Mouse (Mus musculus) hindbrain, embryonic 13.5 days (tissue): ENCODE data around the gene Kcnk7. TPM values are rescaled to one million over a fixed set of nuclear protein-coding genes. Genes with fewer than 3 reads are reported as not detected.
"Not testable (repeated sequence)": the region's sequence is repeated elsewhere in the genome, so short reads cannot be mapped to it uniquely, and the experiment has no call there.

ENCODE experiments used
- ATAC-seq: fragments of 200-750 bp; cut with Nextera tagmentation; 2 replicates; pipeline ENCODE4 v1.8.0; 2017; ENCODE audit warnings: moderate TSS enrichment; ENCODE audit not compliant: low FRiP score
- H3K27ac ChIP-seq: fragments of 300-500 bp; sonication (generic); 2 replicates; pipeline ENCODE4 v1.5.1; 2015; ENCODE audit warnings: inconsistent platforms, mild to moderate bottlenecking, moderate library complexity
- H3K27me3 ChIP-seq: fragments of 300-500 bp; sonication (generic); 2 replicates; pipeline ENCODE4 v1.6.1; 2015; ENCODE audit warnings: mild to moderate bottlenecking, inconsistent platforms
- H3K36me3 ChIP-seq: fragments of 300-500 bp; sonication (generic); 2 replicates; pipeline ENCODE4 v1.6.1; 2015; ENCODE audit warnings: mild to moderate bottlenecking, inconsistent platforms
- H3K4me1 ChIP-seq: fragments of 300-500 bp; sonication (generic); replicated peaks from 2 replicates; pipeline ENCODE4 v1.6.1; 2015; ENCODE audit warnings: inconsistent platforms
- H3K4me2 ChIP-seq: fragments of 300-500 bp; sonication (generic); 2 replicates; pipeline ENCODE4 v1.6.1; 2015; ENCODE audit warnings: inconsistent platforms, mild to moderate bottlenecking, moderate library complexity
- H3K4me3 ChIP-seq: fragments of 300-500 bp; sonication (generic); 2 replicates; pipeline ENCODE4 v1.5.1; 2015; ENCODE audit warnings: mild to moderate bottlenecking, inconsistent platforms
- H3K9ac ChIP-seq: fragments of 300-500 bp; sonication (generic); 2 replicates; pipeline ENCODE4 v1.6.1; 2015; ENCODE audit warnings: mild to moderate bottlenecking, inconsistent platforms
- H3K9me3 ChIP-seq: fragments of 300-500 bp; sonication (generic); 2 replicates; pipeline ENCODE4 v1.6.1; 2016; ENCODE audit warnings: inconsistent platforms
- WGBS: fragments of 180-500 bp; shearing (Covaris S2); methylation state at CpG from one replicate; pipeline ENCODE4 v1.1.7; 2015; 5-methylcytosine and 5-hydroxymethylcytosine counted together
- polyA plus RNA-seq: library from polyadenylated mRNA; unstranded; fragments of >200 nt; fragmentation: Nextera tagmentation; extraction: Ambion mirVana; gene quantifications from 2 replicates; pipeline ENCODE4 v1.2.1, GENCODE M21; 2015

Gene Kcnk7
- polyA plus RNA-seq, 1 experiment from 2014 or later, result 0.44 TPM

DNA sequence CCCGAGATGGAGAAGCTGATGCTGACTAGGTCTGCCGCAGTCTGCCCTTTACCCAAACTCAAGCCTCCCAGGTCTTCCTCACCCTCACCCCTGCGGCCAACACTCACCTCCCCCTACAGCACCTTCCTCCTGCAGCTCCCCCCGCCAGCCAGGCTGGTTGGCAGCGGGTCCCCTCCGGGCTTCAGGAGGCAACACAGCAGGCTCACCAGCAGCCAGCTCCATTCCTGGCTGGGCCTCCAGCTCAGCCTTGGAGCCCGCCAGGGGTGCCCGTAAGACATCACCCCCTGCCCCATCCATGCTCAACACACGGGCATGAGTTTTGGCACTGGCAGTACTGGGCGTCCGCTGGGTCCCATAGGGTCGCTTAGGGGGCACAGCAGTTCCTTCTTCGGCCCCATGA is 19.2 kb upstream of the Kcnk7 start:
- WGBS, result 96% methylated on average over 12 of the region's 13 CpGs
- no peak overlapping the region for H3K9ac ChIP-seq
- H3K9me3 ChIP-seq, result no peaks in the 10 kb centered on the region
- H3K4me1 ChIP-seq, result peaks cover 20% of the 10 kb centered on the region
- no peaks in the 10 kb centered on the region for H3K27me3 ChIP-seq
- H3K4me3 ChIP-seq, result no peak overlapping the region
- no peak for ATAC-seq
- no peak overlapping the region for H3K4me2 ChIP-seq
- H3K36me3 ChIP-seq, result peaks cover 71% of the 10 kb centered on the region
- no peak overlapping the region for H3K27ac ChIP-seq

DNA sequence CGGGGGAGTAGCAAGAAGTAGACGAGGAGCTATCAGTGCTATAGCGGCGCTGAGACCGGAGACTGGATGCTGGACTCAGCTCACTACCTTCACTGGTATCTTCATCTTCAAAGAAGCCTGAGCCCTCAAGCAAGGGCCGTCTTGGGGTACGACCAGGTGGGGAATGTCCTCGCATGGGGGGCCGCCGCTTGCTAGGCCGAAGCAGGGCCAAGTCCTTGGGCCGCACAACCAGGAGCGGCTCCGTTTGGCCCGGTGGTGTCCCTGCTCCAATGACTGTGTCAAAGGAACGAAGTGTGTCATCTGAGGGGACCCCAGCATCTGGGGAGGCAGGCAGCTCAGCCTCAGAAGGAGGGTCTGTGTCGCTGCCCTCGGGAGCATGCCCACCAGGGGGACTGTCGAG is 18.7 kb upstream of the Kcnk7 start:
- no peak overlapping the region for H3K4me2 ChIP-seq
- no peak overlapping the region for H3K4me3 ChIP-seq
- H3K27ac ChIP-seq, result no peak overlapping the region
- H3K27me3 ChIP-seq, result no peaks in the 10 kb centered on the region
- peaks cover 25% of the 10 kb centered on the region for H3K4me1 ChIP-seq
- no peaks in the 10 kb centered on the region for H3K9me3 ChIP-seq
- peaks cover 68% of the 10 kb centered on the region for H3K36me3 ChIP-seq
- WGBS, result 94% methylated on average over 19 of the region's 19 CpGs
- ATAC-seq, result no peak
- 0 out of 2 replicates have a peak overlapping the region, but pooled peaks have one; percentile 13 for H3K9ac ChIP-seq

DNA sequence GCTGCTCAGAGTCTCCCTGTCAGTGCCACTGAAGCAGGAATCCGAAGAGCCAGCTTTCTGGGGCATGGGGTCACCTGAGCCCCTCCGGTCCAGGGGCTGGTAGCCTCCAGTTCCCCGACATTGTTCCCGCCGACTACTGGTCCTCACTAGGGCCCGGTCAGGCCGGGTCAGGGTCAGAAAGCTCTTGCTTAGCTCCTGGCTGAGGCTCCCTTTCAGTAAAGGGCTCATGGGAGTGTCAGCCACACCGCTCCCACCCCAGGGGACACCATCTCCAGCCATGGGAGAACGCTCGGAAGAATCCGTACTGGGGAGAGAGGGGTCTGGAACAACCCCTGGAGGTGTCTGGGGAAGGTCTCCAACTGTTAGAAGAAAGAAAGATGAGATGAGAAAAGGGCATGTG is 18.3 kb upstream of the Kcnk7 start:
- 0 out of 2 replicates have a peak overlapping the region, but pooled peaks have one; percentile 13 for H3K9ac ChIP-seq
- H3K36me3 ChIP-seq, result peaks cover 68% of the 10 kb centered on the region
- peaks cover 29% of the 10 kb centered on the region for H3K4me1 ChIP-seq
- no peaks in the 10 kb centered on the region for H3K27me3 ChIP-seq
- H3K9me3 ChIP-seq, result no peaks in the 10 kb centered on the region
- WGBS, result 94% methylated on average over 11 of the region's 11 CpGs
- no peak overlapping the region for H3K27ac ChIP-seq
- H3K4me2 ChIP-seq, result no peak overlapping the region
- no peak overlapping the region for H3K4me3 ChIP-seq
- no peak for ATAC-seq

DNA sequence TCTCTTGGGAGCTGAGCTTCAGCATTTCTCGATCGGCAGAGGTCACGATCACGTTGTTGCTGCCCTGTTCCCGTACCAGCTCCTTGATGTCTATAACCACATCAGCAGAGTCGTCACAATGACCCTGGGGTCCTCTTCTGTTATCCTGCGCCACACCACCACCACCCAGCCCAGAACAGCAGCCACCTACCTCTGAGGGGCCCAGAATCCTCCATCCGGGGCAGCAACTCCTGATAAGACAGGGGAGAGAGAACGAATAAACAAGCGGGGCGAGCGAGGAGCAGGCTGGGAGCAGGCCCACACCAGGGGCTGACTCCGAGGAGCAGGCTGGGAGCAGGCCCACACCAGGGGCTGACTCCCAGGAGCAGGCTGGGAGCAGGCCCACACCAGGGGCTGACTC is 17.7 kb upstream of the Kcnk7 start:
- Histone ChIP-seq H3K9me3 (no peaks in the 10 kb centered on the region), H3K4me3 (no peak overlapping the region), H3K4me2 (no peak overlapping the region), H3K36me3 (peaks cover 67% of the 10 kb centered on the region), H3K9ac (no peak overlapping the region), H3K27me3 (no peaks in the 10 kb centered on the region), H3K4me1 (peaks cover 35% of the 10 kb centered on the region), H3K27ac (no peak overlapping the region)
- WGBS, result 95% methylated on average over 13 of the region's 13 CpGs
- no peak for ATAC-seq

DNA sequence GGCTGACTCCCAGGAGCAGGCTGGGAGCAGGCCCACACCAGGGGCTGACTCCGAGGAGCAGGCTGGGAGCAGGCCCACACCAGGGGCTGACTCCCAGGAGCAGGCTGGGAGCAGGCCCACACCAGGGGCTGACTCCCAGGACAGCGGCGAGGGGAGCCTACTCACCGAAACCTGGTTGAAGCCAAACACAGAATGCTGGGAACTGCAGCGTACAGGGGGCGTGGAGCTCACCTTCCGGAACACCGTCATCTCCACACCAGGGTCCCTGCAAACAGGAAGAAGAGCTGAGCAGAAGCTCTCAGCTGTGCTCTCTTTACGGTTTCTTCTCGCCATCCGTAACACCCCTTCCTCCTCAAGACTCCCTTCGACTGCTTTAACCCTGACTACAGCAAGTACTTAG is 17.2 kb upstream of the Kcnk7 start:
- peaks cover 65% of the 10 kb centered on the region for H3K36me3 ChIP-seq
- not testable (repeated sequence) for H3K27me3 ChIP-seq, H3K27ac ChIP-seq, ATAC-seq, H3K9me3 ChIP-seq
- H3K4me3 ChIP-seq, result peak overlapping the region; percentile 95
- peak overlapping the region; percentile 97; the same call in 1 of the 2 replicates for H3K9ac ChIP-seq
- H3K4me1 ChIP-seq, result peaks cover 40% of the 10 kb centered on the region
- WGBS, result 94% methylated on average over 12 of the region's 12 CpGs
- H3K4me2 ChIP-seq, result peak overlapping the region; percentile 100

DNA sequence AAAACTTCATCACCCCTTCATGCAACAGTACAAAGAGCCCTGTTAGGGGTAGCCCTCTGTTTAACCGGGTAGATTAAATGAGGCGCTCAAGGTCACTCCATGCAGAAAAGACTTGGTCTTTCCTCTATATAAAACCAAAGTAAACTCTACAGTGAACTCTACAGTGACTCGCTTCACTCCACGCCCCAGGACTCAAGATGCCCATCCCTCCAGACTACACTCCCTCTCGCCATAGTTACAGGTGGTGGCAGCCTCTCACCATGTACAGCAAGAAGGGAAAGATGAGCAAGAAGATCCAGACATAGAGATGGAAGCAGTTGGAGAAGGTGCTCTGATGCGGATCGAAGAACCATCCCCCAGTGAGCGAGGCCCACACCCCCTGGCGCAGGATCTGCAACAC is 16.4 kb upstream of the Kcnk7 start:
- Histone ChIP-seq H3K4me1 (peaks cover 48% of the 10 kb centered on the region), H3K4me3 (peak overlapping the region; percentile 95), H3K36me3 (peaks cover 65% of the 10 kb centered on the region), H3K27me3 (no peaks in the 10 kb centered on the region), H3K27ac (peak overlapping the region; percentile 90), H3K4me2 (peak overlapping the region; percentile 100), H3K9ac (peak overlapping the region; percentile 97), H3K9me3 (no peaks in the 10 kb centered on the region)
- no peak for ATAC-seq
- WGBS, result 19% methylated on average over 9 of the region's 9 CpGs

DNA sequence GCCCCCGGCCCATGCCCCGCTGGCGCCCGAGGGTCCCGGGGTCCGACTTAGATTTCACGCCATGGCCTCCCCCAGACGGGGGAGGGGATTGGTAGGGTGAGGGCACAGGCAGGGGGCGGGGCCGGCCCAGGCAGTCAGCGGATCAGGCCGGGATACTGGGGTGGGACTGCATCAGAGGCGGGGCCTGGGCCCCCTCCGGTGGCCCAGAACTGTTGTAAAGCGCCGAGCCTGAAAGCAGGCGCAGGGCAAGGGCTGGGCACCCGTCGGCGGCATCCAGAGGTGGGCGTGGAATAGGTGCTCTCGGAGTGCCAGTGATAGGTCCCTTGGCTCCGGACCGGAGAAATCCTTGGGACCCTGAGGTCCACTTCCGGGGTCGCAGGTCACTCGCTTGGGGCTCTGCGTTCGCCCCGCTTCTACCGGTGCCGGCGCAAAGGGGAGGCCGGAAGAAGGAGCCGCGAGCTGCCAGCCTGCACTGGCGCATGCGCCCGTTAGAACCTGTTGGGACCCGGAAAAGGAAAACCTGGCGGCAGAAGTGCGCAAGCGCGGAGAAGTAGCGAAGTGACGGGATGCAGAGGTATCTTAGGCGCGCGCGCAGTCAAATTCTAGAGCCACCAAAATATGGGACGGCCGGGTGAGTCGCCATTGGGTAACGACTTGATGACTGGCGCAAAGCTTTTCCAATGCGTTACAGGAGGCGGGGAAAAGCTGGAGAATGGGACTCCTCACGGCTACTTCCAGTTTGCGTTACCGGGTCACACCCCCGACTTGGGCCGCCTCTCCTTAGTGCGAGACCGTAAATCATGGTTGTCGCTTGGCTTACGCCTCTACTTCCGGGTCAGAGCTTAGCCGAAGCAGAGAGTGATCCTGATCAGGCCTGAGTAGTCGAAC is 15.7 kb upstream of the Kcnk7 start, which contains the start of the genes Map3k11 and Pcnx3:
Gene Map3k11 (plus strand): TSS at position 543 of the 888 bp plus-strand sequence.
Gene Pcnx3 (minus strand): TSS at position 709 of the 888 bp plus-strand sequence.
- peaks cover 53% of the 10 kb centered on the region for H3K4me1 ChIP-seq
- H3K4me2 ChIP-seq, result peak within 1 kb of the TSS; percentile 100
- peak; percentile 96 for ATAC-seq
- H3K36me3 ChIP-seq, result peaks cover 65% of the 10 kb centered on the region
- no peaks in the 10 kb centered on the region for H3K9me3 ChIP-seq
- WGBS, result under 1% methylated on average over 69 of the region's 69 CpGs
- H3K9ac ChIP-seq, result peak within 1 kb of the TSS; percentile 97
- peak within 1 kb of the TSS; percentile 95 for H3K4me3 ChIP-seq
- H3K27me3 ChIP-seq, result no peaks in the 10 kb centered on the region
- peak within 1 kb of the TSS; percentile 90 for H3K27ac ChIP-seq

DNA sequence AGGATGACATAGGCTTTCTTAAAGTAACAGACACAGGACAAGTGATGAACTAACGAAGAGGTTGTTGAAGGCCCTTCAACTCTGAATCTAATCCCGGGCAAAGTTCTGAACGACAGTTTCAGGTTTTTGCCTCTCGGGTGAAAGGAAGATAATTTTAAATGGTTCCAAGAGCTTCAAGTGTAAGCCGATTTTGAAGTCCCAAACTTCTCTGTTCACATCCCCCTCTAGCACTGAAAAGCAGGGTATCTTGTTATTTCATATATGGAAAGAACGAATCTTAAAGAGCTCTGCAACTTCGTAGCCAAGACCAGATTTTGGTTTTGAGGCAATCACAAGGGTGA is 15.1 kb upstream of the Kcnk7 start:
- no peaks in the 10 kb centered on the region for H3K9me3 ChIP-seq
- peaks cover 55% of the 10 kb centered on the region for H3K4me1 ChIP-seq
- peak overlapping the region; percentile 93 for H3K9ac ChIP-seq
- H3K4me3 ChIP-seq, result peak overlapping the region; percentile 95
- no peak for ATAC-seq
- H3K36me3 ChIP-seq, result peaks cover 65% of the 10 kb centered on the region
- H3K4me2 ChIP-seq, result peak overlapping the region; percentile 100
- 2% methylated on average over 7 of the region's 7 CpGs for WGBS
- H3K27me3 ChIP-seq, result no peaks in the 10 kb centered on the region
- peak overlapping the region; percentile 90 for H3K27ac ChIP-seq

DNA sequence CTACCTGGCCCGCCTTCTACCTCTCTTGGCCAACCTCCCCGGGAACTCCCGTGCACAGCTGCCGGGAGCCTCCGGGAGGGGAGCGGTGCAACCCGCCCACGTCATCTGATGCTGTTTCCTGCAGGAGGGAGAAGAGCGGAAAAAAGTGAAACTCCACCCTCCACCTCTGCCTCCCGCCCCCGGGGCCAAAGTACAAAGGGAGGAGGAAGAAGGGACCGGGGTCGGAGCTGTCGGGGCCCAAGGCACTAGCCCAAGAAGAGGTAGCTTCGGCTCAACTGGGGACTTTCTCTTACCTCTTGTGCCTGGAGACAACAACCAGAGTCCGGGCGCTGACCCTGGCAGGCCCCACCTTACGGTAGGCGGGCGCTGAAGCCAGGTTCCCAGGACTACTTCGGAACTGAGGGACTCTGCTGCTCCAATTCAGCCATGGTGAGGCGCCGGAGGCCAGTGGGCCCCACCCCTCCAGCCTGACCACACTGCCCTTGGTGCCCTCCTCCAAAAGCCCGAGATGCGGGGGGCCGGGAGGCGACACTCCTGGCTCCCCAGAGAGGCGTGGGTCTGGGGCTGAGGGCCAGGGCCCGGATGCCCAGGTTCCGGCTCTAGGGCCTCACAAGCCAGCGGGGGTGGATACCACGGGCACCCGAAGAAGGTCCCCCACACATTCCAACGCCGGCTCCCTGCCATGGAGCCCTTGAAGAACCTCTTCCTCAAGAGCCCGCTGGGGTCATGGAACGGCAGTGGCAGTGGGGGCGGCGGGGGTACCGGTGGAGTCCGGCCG is 14.4 kb upstream of the Kcnk7 start:
- H3K4me3 ChIP-seq, result peak overlapping the region; percentile 95
- peak overlapping the region; percentile 90 for H3K27ac ChIP-seq
- H3K4me1 ChIP-seq, result peaks cover 55% of the 10 kb centered on the region
- ATAC-seq, result no peak
- peaks cover under 1% of the 10 kb centered on the region; the same call in 1 of the 2 replicates for H3K27me3 ChIP-seq
- H3K9me3 ChIP-seq, result no peaks in the 10 kb centered on the region
- H3K9ac ChIP-seq, result peak overlapping the region; percentile 93
- peak overlapping the region; percentile 100 for H3K4me2 ChIP-seq
- WGBS, result 11% methylated on average over 42 of the region's 42 CpGs
- H3K36me3 ChIP-seq, result peaks cover 63% of the 10 kb centered on the region

DNA sequence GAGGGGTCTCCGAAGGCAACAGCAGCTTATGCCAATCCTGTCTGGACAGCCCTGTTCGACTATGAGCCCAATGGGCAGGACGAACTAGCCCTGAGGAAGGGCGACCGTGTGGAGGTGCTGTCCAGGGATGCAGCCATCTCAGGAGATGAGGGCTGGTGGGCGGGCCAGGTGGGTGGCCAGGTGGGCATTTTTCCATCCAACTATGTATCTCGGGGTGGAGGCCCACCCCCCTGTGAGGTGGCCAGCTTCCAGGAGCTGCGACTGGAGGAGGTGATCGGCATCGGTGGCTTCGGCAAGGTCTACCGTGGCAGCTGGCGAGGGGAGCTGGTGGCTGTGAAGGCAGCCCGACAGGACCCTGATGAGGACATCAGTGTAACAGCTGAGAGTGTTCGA is 13.8 kb upstream of the Kcnk7 start:
- 73% methylated on average over 15 of the region's 15 CpGs for WGBS
- peak overlapping the region; percentile 90 for H3K27ac ChIP-seq
- peak overlapping the region; percentile 100 for H3K4me2 ChIP-seq
- peaks cover 55% of the 10 kb centered on the region for H3K4me1 ChIP-seq
- peak overlapping the region; percentile 95 for H3K4me3 ChIP-seq
- peaks cover 63% of the 10 kb centered on the region for H3K36me3 ChIP-seq
- no peak for ATAC-seq
- no peaks in the 10 kb centered on the region for H3K9me3 ChIP-seq
- peaks cover 7% of the 10 kb centered on the region for H3K27me3 ChIP-seq
- peak overlapping the region; percentile 93 for H3K9ac ChIP-seq

DNA sequence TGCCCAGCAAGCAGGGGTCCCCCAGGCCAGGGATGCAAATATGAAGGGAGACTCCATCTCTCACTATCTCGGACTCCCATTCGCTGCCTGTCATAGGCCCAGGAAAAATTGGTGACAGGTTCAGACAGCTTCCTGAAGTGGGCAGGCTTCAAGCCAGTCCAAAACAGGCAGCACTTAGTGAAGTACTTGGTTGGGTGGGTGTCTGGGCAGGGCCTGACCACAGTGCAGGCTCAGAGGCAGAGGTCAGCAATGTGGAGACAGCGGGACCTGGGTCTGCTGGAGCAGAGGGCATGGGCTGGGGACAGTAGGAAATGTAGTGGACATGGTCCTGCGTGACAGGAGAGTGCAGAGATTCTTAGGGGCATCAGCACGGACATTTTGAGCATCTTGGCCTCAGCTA is 12.6 kb upstream of the Kcnk7 start:
- 84% methylated on average over 5 of the region's 5 CpGs for whole genome bisulfite sequencing
- Histone ChIP-seq H3K27me3 (peaks cover 12% of the 10 kb centered on the region), H3K4me1 (peaks cover 64% of the 10 kb centered on the region), H3K36me3 (peaks cover 63% of the 10 kb centered on the region), H3K27ac (peak overlapping the region; percentile 45), H3K4me3 (peak overlapping the region; percentile 95), H3K4me2 (peak overlapping the region; percentile 100), H3K9me3 (no peaks in the 10 kb centered on the region), H3K9ac (peak overlapping the region; percentile 93)
- no peak for ATAC-seq
